Mouse (Mus musculus) heart, adult 2 months (tissue): ENCODE data around the gene Ptger2.

Experiments
- CTCF ChIP-seq: fragments of 200-600 bp; IDR thresholded peaks from 2 replicates; pipeline ENCODE4 v1.8.1; 2022; ENCODE audit warnings: antibody characterized with exemption, mild to moderate bottlenecking, moderate library complexity
- EP300 ChIP-seq: fragments of 200-500 bp; IDR thresholded peaks from 2 replicates; pipeline ENCODE4 v1.6.1; 2011; ENCODE audit warnings: low read depth, low read length, control low read depth; ENCODE audit not compliant: insufficient read depth
- POLR2A ChIP-seq: fragments of 200-500 bp; IDR thresholded peaks from 2 replicates; pipeline ENCODE4 v1.6.1; 2011; ENCODE audit warnings: mild to moderate bottlenecking, low read depth, low read length, control low read depth; ENCODE audit not compliant: insufficient read depth

- TF ChIP-seq CTCF = no peak
- no peak for TF ChIP-seq POLR2A
- no peak for TF ChIP-seq EP300
Observed at GRCm38 (mm10) chr14:45034293-45034692, 46.3 kb downstream of the Ptger2 start.
